Mouse (Mus musculus): ENCODE results near the gene Zfp989. TPM values are rescaled to one million over a fixed set of nuclear protein-coding genes. Genes with fewer than 3 reads are reported as not detected.
A peak's percentile ranks its signal among the peaks of the same experiment; 100 is the strongest.
"Not testable (repeated sequence)": the region's sequence is repeated elsewhere in the genome, so short reads cannot be mapped to it uniquely, and the experiment has no call there.

Gene Zfp989
- 0.06 TPM in 1 of 2 replicates, not detected in the other for polyA plus RNA-seq (2015; fragmentation: Nextera tagmentation; extraction: Ambion mirVana)

- not testable (repeated sequence) for H3K4me1 ChIP-seq (ENCODE audit: control insufficient read depth, insufficient read depth, low read length); H3K9ac ChIP-seq (ENCODE audit: low read depth, low read length); H3K4me3 ChIP-seq (ENCODE audit: low read length); H3K27ac ChIP-seq (ENCODE audit: low read length); H3K36me3 ChIP-seq (ENCODE audit: control insufficient read depth, insufficient read depth, low read length); H3K4me2 ChIP-seq (ENCODE audit: low read depth, low read length); ATAC-seq; H3K9me3 ChIP-seq (ENCODE audit: control insufficient read depth, low read length); H3K27me3 ChIP-seq (replicated peaks; ENCODE audit: control insufficient read depth, insufficient read depth, low read length)
- WGBS = 81% methylated on average over 5 of the region's 5 CpGs
These were observed at the start of gene Zfp989 for GRCm38 (mm10) chr4:146971757-146972156. TSS of gene Zfp989 (plus strand) at chr4:146971976.

DNA sequence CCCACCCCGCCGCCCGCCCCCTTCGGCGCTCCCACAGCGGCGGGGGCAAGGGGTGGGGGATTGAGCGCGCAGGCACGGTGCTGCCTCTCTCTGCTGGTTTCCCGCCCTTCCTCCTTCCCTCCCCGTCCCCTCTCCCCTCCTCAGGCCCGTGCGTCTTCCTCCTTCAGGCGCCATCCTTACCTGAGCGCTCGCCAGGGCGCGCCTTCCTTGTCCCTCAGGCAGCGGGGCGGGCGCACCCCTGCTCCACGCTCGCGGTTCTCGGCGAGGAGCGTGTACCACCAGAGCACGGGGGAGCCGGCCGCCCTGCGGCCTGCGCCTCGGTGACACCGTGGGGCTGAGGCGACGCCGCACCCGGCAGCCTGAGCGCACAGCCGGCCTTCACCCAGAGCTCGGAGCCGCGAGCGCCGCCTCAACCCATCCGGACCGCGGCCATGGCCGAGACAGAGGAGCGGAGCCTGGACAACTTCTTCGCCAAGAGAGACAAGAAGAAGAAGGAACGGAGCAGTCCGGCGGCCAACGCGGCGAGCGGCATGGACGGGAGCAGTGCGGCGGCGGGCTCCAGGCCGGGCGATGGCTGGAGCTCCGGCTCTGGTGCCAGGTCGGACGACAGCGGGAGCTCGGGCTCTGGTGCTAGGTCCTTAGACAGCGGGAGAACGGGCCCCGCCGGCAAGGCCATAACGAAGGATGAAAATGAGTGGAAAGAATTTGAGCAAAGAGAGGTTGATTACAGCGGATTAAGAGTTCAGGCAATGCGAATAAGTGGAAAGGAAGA is 39.3 kb upstream of the Zfp989 start:
- WGBS = 9% methylated on average over 73 of the region's 77 CpGs
- peak; percentile 46 for ATAC-seq
- Histone ChIP-seq H3K27ac (ENCODE audit: low read length) (no peak overlapping the region), H3K36me3 (ENCODE audit: control insufficient read depth, insufficient read depth, low read length) (no peaks in the 10 kb centered on the region), H3K9ac (ENCODE audit: low read depth, low read length) (no peak overlapping the region), H3K4me3 (ENCODE audit: low read length) (peak overlapping the region; percentile 41), H3K9me3 (ENCODE audit: control insufficient read depth, low read length) (peaks cover 5% of the 10 kb centered on the region; the same call in 1 of the 2 replicates), H3K4me2 (ENCODE audit: low read depth, low read length) (peak overlapping the region; percentile 68), H3K4me1 (ENCODE audit: control insufficient read depth, insufficient read depth, low read length) (no peaks in the 10 kb centered on the region), H3K27me3 (replicated peaks; ENCODE audit: control insufficient read depth, insufficient read depth, low read length) (peaks cover 5% of the 10 kb centered on the region; the same call in 1 of the 2 replicates)

DNA sequence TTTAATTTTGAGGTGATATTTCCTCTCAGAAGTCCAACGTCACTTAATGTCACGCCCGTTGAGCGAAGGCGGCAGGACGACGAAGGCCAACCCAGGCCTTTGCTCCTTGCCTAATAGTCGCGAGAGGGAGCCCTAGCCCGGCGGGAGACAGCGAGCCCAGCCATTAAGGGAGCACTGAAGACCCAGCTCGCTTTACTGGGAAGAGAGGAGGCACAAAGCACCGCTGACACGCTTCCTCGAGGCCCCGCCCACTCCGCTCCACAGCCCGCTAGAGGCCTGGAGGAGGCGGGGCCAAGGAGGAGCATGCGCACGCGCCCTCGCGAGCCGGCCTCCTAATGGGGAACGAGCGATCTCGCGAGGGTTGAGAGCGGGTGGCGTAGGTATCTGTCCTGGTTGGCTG is 30.1 kb upstream of the Zfp989 start:
- not testable (repeated sequence) for H3K9me3 ChIP-seq (ENCODE audit: control insufficient read depth, low read length); H3K9ac ChIP-seq (ENCODE audit: low read depth, low read length); H3K4me1 ChIP-seq (ENCODE audit: control insufficient read depth, insufficient read depth, low read length); ATAC-seq; H3K4me2 ChIP-seq (ENCODE audit: low read depth, low read length); H3K4me3 ChIP-seq (ENCODE audit: low read length); H3K27ac ChIP-seq (ENCODE audit: low read length); H3K36me3 ChIP-seq (ENCODE audit: control insufficient read depth, insufficient read depth, low read length); H3K27me3 ChIP-seq (replicated peaks; ENCODE audit: control insufficient read depth, insufficient read depth, low read length)
- WGBS = 58% methylated on average over 31 of the region's 32 CpGs

DNA sequence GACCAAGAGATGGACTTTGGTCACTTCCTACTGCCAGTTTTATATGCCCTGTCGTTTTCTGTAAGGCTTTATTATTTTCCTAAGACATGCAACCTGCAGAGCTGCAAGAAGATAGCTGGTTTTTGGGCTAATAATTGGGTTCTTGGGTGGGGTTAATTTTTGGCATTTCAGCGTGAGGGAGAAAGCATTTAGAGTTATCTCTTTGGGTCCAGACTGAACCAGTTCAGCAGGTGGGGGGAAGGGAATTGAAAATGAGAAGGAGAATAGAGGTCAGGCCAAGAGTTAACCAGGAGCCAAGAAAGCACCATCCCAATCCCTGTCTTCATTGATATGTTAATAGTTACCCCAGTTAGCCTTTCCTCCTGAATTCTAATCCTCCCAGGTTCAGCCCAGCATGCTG is 4.8 kb downstream of the Zfp989 start:
- 25% methylated on average over 2 of the region's 2 CpGs for WGBS
- not testable (repeated sequence) for H3K4me2 ChIP-seq (ENCODE audit: low read depth, low read length); ATAC-seq; H3K27ac ChIP-seq (ENCODE audit: low read length); H3K27me3 ChIP-seq (replicated peaks; ENCODE audit: control insufficient read depth, insufficient read depth, low read length); H3K36me3 ChIP-seq (ENCODE audit: control insufficient read depth, insufficient read depth, low read length); H3K4me1 ChIP-seq (ENCODE audit: control insufficient read depth, insufficient read depth, low read length); H3K9me3 ChIP-seq (ENCODE audit: control insufficient read depth, low read length); H3K9ac ChIP-seq (ENCODE audit: low read depth, low read length); H3K4me3 ChIP-seq (ENCODE audit: low read length)

GRCm38 (mm10) chr4:147018400-147018799 is 46.6 kb downstream of the Zfp989 start:
- H3K9me3 ChIP-seq (ENCODE audit: control insufficient read depth, low read length); H3K4me1 ChIP-seq (ENCODE audit: control insufficient read depth, insufficient read depth, low read length); H3K9ac ChIP-seq (ENCODE audit: low read depth, low read length); H3K27me3 ChIP-seq (replicated peaks; ENCODE audit: control insufficient read depth, insufficient read depth, low read length); H3K4me2 ChIP-seq (ENCODE audit: low read depth, low read length); H3K36me3 ChIP-seq (ENCODE audit: control insufficient read depth, insufficient read depth, low read length); H3K27ac ChIP-seq (ENCODE audit: low read length); ATAC-seq; H3K4me3 ChIP-seq (ENCODE audit: low read length): not testable (repeated sequence)
- WGBS = no CpG with 5 or more reads among the region's 1 CpGs

DNA sequence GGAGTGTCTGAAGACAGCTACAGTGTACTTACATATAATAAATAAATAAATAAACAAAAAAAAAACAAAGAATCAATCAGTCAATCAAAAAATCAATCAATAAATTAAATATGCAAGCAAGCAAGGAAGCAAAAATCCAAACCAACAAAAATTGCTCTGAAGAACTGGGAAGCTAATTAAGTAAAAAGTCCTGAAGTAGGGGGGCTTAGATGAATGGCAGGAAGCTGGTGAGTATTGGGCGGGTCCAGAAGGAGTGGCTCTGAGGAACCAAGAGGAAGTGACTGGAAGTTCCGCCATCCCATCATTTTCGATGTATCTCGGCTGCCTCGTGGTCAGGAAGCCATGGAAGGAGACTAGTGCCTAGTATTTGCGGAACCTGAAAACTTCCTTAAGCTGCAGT is 49.8 kb downstream of the Zfp989 start, which contains the start of gene Rex2:
Rex2 (plus strand) TSS at position 301 of the 400 bp plus-strand sequence.
- ATAC-seq; H3K4me3 ChIP-seq (ENCODE audit: low read length); H3K9ac ChIP-seq (ENCODE audit: low read depth, low read length); H3K9me3 ChIP-seq (ENCODE audit: control insufficient read depth, low read length); H3K27me3 ChIP-seq (replicated peaks; ENCODE audit: control insufficient read depth, insufficient read depth, low read length); H3K4me1 ChIP-seq (ENCODE audit: control insufficient read depth, insufficient read depth, low read length); H3K27ac ChIP-seq (ENCODE audit: low read length); H3K36me3 ChIP-seq (ENCODE audit: control insufficient read depth, insufficient read depth, low read length); H3K4me2 ChIP-seq (ENCODE audit: low read depth, low read length): not testable (repeated sequence)
- WGBS = no CpG with 5 or more reads among the region's 6 CpGs

- not testable (repeated sequence) for H3K4me3 ChIP-seq (ENCODE audit: low read length); H3K4me1 ChIP-seq (ENCODE audit: control insufficient read depth, insufficient read depth, low read length); H3K36me3 ChIP-seq (ENCODE audit: control insufficient read depth, insufficient read depth, low read length); H3K27me3 ChIP-seq (replicated peaks; ENCODE audit: control insufficient read depth, insufficient read depth, low read length); ATAC-seq; H3K27ac ChIP-seq (ENCODE audit: low read length); H3K9ac ChIP-seq (ENCODE audit: low read depth, low read length); H3K9me3 ChIP-seq (ENCODE audit: control insufficient read depth, low read length); H3K4me2 ChIP-seq (ENCODE audit: low read depth, low read length)
- 47% methylated on average over 1 of the region's 1 CpGs for WGBS
These were observed 54.6 kb downstream of the Zfp989 start for GRCm38 (mm10) chr4:147026374-147026773.

DNA sequence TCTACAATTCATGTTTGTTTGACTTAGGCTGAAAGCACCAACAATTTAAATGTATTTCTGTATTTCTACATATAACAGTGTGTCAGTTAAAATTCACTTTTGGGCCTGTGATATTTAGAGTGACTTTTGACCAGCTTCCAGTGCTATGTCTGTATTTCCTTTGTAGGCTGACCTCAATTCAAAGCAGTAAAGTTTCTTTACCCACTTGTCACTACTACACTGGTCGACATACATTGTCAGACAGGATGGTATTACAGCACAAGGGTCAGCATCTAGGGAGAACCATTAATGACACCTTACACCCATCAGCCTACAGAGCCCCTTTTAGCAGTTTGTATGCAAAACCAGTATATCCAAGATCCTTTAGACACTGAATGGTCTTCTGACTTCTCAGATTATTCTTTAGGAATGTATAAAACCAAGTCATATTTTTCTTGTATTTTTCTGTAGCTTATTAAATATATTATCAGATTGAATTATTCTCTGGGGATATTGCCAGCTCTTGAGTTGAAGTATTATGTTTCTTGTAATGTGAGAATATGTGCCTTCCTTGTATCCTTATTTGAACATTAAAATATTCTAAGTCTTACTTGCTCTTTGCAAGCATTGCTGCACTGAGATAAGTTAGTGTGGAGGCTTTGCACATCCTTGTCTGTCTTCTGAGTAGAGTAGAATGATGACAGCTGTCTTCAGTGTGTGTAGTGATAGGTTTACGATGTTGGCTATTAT is 59.7 kb downstream of the Zfp989 start:
- H3K9ac ChIP-seq (ENCODE audit: low read depth, low read length); H3K27ac ChIP-seq (ENCODE audit: low read length); H3K36me3 ChIP-seq (ENCODE audit: control insufficient read depth, insufficient read depth, low read length); ATAC-seq; H3K27me3 ChIP-seq (replicated peaks; ENCODE audit: control insufficient read depth, insufficient read depth, low read length); H3K9me3 ChIP-seq (ENCODE audit: control insufficient read depth, low read length); H3K4me1 ChIP-seq (ENCODE audit: control insufficient read depth, insufficient read depth, low read length); H3K4me3 ChIP-seq (ENCODE audit: low read length); H3K4me2 ChIP-seq (ENCODE audit: low read depth, low read length): not testable (repeated sequence)
- 95% methylated on average over 1 of the region's 2 CpGs for WGBS

Data from intestine, embryonic 16.5 days (tissue).